Mouse (Mus musculus) kidney, embryonic 14.5 days (tissue): ENCODE results near the gene Ube2ql1. TPM values are rescaled to one million over a fixed set of nuclear protein-coding genes. Genes with fewer than 3 reads are reported as not detected.

Experiments
- ATAC-seq: fragments of 200-750 bp; cut with Nextera tagmentation; 2 replicates; pipeline ENCODE4 v1.8.0; 2017; ENCODE audit warnings: moderate number of reproducible peaks, mild to moderate bottlenecking, moderate TSS enrichment, moderate library complexity; ENCODE audit not compliant: low FRiP score, low TSS enrichment
- H3K27ac ChIP-seq: fragments of 300-500 bp; sonication (generic); 2 replicates; pipeline ENCODE4 v1.5.1; 2014; ENCODE audit warnings: low read depth, mild to moderate bottlenecking, low read length, moderate library complexity, mixed read lengths
- H3K27me3 ChIP-seq: fragments of 300-500 bp; sonication (generic); 2 replicates; pipeline ENCODE4 v1.6.1; 2014; ENCODE audit warnings: mild to moderate bottlenecking, low read length; ENCODE audit not compliant: control insufficient read depth, insufficient read depth
- H3K36me3 ChIP-seq: fragments of 300-500 bp; sonication (generic); 2 replicates; pipeline ENCODE4 v1.6.1; 2014; ENCODE audit warnings: low read length, mixed read lengths; ENCODE audit not compliant: control insufficient read depth, insufficient read depth
- H3K4me1 ChIP-seq: fragments of 300-500 bp; sonication (generic); 2 replicates; pipeline ENCODE4 v1.6.1; 2014; ENCODE audit warnings: low read length, mixed read lengths; ENCODE audit not compliant: control insufficient read depth, insufficient read depth
- H3K4me2 ChIP-seq: fragments of 300-500 bp; sonication (generic); replicated peaks from 2 replicates; pipeline ENCODE4 v1.6.1; 2014; ENCODE audit warnings: low read depth, mild to moderate bottlenecking, low read length
- H3K4me3 ChIP-seq: fragments of 300-500 bp; sonication (generic); 2 replicates; pipeline ENCODE4 v1.5.1; 2014; ENCODE audit warnings: mild to moderate bottlenecking, low read length
- H3K9ac ChIP-seq: fragments of 300-500 bp; sonication (generic); 2 replicates; pipeline ENCODE4 v1.6.1; 2014; ENCODE audit warnings: low read depth, mild to moderate bottlenecking, low read length, moderate library complexity
- H3K9me3 ChIP-seq: fragments of 300-500 bp; sonication (generic); 2 replicates; pipeline ENCODE4 v1.6.1; 2016; ENCODE audit warnings: low read length; ENCODE audit not compliant: control insufficient read depth
- WGBS: fragments of 180-500 bp; shearing (Covaris S2); extraction: QIAGEN DNeasy Blood & Tissue Kit; methylation state at CpG from one replicate; pipeline ENCODE4 v1.1.7; 2014; 5-methylcytosine and 5-hydroxymethylcytosine counted together
- polyA plus RNA-seq: library from polyadenylated mRNA; unstranded; fragments of >200 nt; fragmentation: Nextera tagmentation; extraction: Ambion mirVana; gene quantifications from 2 replicates; pipeline ENCODE4 v1.2.1, GENCODE M21; 2014

The Ube2ql1 gene
- polyA plus RNA-seq, 1 experiment from 2014 or later: 0.73 TPM

DNA sequence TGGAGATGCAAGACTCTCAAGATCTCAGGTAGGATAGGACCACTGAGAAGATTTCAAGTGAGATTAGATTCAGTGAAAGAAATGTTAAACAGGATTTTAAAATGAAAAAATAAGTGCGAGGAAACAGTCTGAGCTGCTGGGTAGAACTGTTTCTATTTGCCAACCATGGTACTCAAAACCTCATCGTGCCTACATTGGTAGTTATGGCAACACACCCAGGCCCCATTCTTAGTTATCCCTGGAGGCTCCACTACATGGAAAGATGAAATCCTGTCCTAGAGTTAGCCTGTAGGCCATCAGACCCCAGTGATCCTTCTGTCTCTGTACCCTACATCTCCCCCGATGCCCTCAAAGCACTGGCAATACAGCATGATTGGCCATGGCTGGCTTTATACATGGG lies 14.3 kb downstream of the Ube2ql1 start:
- ATAC-seq: no peak
- H3K27me3 ChIP-seq: no peaks in the 10 kb centered on the region; the same call in 1 of the 2 replicates
- H3K9me3 ChIP-seq: no peaks in the 10 kb centered on the region
- H3K4me2 ChIP-seq: no peak overlapping the region
- no peak overlapping the region for H3K4me3 ChIP-seq
- no peaks in the 10 kb centered on the region for H3K4me1 ChIP-seq
- no peaks in the 10 kb centered on the region for H3K36me3 ChIP-seq
- 95% methylated on average over 3 of the region's 3 CpGs for WGBS
- H3K9ac ChIP-seq: no peak overlapping the region
- H3K27ac ChIP-seq: no peak overlapping the region

GRCm38 (mm10) chr13:69721141-69721540 lies 18.5 kb downstream of the Ube2ql1 start:
- no peak overlapping the region for H3K9ac ChIP-seq
- no peaks in the 10 kb centered on the region for H3K27me3 ChIP-seq
- no peak for ATAC-seq
- no peak overlapping the region for H3K27ac ChIP-seq
- H3K4me1 ChIP-seq: no peaks in the 10 kb centered on the region
- no peaks in the 10 kb centered on the region for H3K36me3 ChIP-seq
- no peak overlapping the region for H3K4me3 ChIP-seq
- H3K4me2 ChIP-seq: no peak overlapping the region
- H3K9me3 ChIP-seq: no peaks in the 10 kb centered on the region
- 12% methylated on average over 6 of the region's 6 CpGs for WGBS

DNA sequence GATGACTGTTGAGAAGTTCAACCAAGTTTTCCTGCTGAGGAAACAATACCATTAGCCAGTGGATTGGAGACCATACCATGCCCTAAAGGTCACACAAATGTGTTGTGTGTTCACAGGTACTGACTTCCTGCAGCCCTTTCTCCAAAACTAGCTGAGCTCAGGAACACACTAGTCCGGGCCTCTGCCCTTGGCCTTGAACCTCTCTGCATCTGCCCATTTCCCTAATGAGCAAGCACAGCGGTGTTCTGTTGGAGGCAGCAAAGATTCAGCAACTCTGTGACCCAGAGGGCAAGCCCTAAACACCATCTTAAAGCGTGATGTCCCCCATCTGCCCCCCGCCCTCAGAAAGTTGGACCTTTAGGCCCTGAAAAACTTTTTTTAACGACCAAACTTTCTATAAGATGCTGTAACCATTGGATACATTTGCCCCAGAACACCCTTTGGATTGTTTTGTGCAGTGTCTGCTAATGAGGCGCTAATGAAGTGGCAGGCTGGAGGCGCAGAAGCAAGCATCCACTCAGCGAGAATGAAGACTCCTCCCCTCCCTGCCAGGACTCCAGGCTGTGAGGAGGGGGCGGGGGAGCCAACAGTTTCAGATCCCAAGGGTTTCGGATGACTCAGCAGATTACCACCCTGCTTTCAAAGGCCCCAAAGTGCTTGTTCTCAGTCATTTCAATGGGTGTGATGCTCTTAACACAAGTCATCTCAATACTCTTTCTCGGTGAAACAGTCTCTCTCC lies 21.7 kb downstream of the Ube2ql1 start:
- H3K4me3 ChIP-seq: no peak overlapping the region
- no peaks in the 10 kb centered on the region for H3K36me3 ChIP-seq
- no peaks in the 10 kb centered on the region for H3K27me3 ChIP-seq
- H3K9me3 ChIP-seq: no peaks in the 10 kb centered on the region
- no peak overlapping the region for H3K9ac ChIP-seq
- ATAC-seq: no peak
- 13% methylated on average over 11 of the region's 11 CpGs for WGBS
- H3K4me2 ChIP-seq: no peak overlapping the region
- no peak overlapping the region for H3K27ac ChIP-seq
- H3K4me1 ChIP-seq: no peaks in the 10 kb centered on the region

DNA sequence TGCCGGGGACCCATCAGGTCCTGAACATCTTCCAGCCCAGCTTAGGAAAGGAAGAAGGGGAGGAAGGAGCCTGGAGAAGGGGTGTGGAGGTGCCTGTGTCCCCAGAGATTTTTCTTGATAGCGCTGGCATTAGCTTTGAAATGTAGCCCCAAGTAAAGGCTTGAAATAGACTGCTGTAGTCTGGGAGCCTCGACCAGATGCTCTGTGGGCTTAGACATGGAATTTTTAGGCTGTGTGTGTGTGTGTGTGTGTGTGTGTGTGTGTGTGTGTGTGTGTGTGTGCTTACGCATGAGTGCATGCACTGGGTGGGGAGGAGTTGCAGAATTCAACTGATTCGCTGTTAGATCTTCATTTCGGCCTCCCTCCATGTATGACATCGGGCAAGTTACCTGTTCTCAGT lies 31.5 kb downstream of the Ube2ql1 start:
- 95% methylated on average over 7 of the region's 7 CpGs for WGBS
- Histone ChIP-seq H3K9me3 (no peaks in the 10 kb centered on the region), H3K9ac (no peak overlapping the region), H3K36me3 (no peaks in the 10 kb centered on the region), H3K4me1 (no peaks in the 10 kb centered on the region), H3K27ac (no peak overlapping the region), H3K4me3 (no peak overlapping the region), H3K27me3 (no peaks in the 10 kb centered on the region), H3K4me2 (no peak overlapping the region)
- no peak for ATAC-seq

- ATAC-seq: no peak
- WGBS: 93% methylated on average over 12 of the region's 12 CpGs
- no peaks in the 10 kb centered on the region for H3K9me3 ChIP-seq
Observed at GRCm38 (mm10) chr13:69707496-69707895, 32.2 kb downstream of the Ube2ql1 start.

DNA sequence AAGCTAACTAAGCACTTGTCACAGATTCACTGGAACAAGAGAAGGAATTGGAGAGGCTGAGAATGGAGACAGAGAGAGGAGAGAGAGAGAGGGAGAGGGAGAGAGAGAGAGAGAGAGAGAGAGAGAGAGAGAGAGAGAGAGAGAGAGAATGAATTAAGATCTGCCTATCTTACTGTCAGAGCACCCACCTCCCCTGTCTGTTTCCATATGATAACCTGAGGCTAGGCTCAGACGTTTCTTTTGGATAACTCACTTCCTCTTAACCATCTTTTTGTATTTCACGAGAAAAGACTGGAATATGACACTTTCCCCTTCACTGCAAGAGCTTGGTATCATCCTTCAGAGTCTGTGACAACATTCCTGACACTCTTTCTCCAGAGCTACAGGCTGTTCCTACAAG lies 32.8 kb downstream of the Ube2ql1 start:
- no peak overlapping the region for H3K4me2 ChIP-seq
- no peak overlapping the region for H3K9ac ChIP-seq
- no peaks in the 10 kb centered on the region for H3K9me3 ChIP-seq
- WGBS: 42% methylated on average over 2 of the region's 2 CpGs
- no peak overlapping the region for H3K4me3 ChIP-seq
- no peaks in the 10 kb centered on the region for H3K36me3 ChIP-seq
- no peak overlapping the region for H3K27ac ChIP-seq
- H3K4me1 ChIP-seq: no peaks in the 10 kb centered on the region
- no peak for ATAC-seq
- no peaks in the 10 kb centered on the region for H3K27me3 ChIP-seq

More at GRCm38 (mm10) chr13:69707496-69707895, 32.2 kb downstream of the Ube2ql1 start:
- Histone ChIP-seq H3K27me3 (no peaks in the 10 kb centered on the region), H3K36me3 (no peaks in the 10 kb centered on the region), H3K4me2 (no peak overlapping the region), H3K9ac (no peak overlapping the region), H3K27ac (no peak overlapping the region), H3K4me3 (no peak overlapping the region), H3K4me1 (no peaks in the 10 kb centered on the region)

GRCm38 (mm10) chr13:69703505-69703904 lies 36.2 kb downstream of the Ube2ql1 start:
- 6% methylated on average over 11 of the region's 11 CpGs for WGBS
- Histone ChIP-seq H3K27ac (no peak overlapping the region), H3K9me3 (no peaks in the 10 kb centered on the region), H3K4me1 (no peaks in the 10 kb centered on the region), H3K9ac (no peak overlapping the region), H3K36me3 (no peaks in the 10 kb centered on the region), H3K4me2 (no peak overlapping the region), H3K4me3 (no peak overlapping the region), H3K27me3 (no peaks in the 10 kb centered on the region)
- ATAC-seq: no peak

- WGBS: 89% methylated on average over 4 of the region's 4 CpGs
- H3K9me3 ChIP-seq: no peaks in the 10 kb centered on the region
- no peak overlapping the region for H3K9ac ChIP-seq
- no peak overlapping the region for H3K27ac ChIP-seq
- no peak overlapping the region for H3K4me2 ChIP-seq
- no peaks in the 10 kb centered on the region for H3K27me3 ChIP-seq
- ATAC-seq: no peak
- no peaks in the 10 kb centered on the region for H3K4me1 ChIP-seq
- H3K4me3 ChIP-seq: no peak overlapping the region
- H3K36me3 ChIP-seq: no peaks in the 10 kb centered on the region
Observed at GRCm38 (mm10) chr13:69701397-69701796, 38.3 kb downstream of the Ube2ql1 start.

GRCm38 (mm10) chr13:69700827-69701226 lies 38.9 kb downstream of the Ube2ql1 start:
- Histone ChIP-seq H3K27me3 (no peaks in the 10 kb centered on the region), H3K27ac (no peak overlapping the region), H3K4me2 (no peak overlapping the region), H3K36me3 (no peaks in the 10 kb centered on the region), H3K9ac (no peak overlapping the region), H3K9me3 (no peaks in the 10 kb centered on the region), H3K4me1 (no peaks in the 10 kb centered on the region), H3K4me3 (no peak overlapping the region)
- 0 out of 2 replicates have a peak, but pooled peaks have one; percentile 60 for ATAC-seq
- WGBS: 33% methylated on average over 1 of the region's 1 CpGs
